Comparison of ENCODE assay signal across 8 mouse cellular contexts in the genomic region with DNA sequence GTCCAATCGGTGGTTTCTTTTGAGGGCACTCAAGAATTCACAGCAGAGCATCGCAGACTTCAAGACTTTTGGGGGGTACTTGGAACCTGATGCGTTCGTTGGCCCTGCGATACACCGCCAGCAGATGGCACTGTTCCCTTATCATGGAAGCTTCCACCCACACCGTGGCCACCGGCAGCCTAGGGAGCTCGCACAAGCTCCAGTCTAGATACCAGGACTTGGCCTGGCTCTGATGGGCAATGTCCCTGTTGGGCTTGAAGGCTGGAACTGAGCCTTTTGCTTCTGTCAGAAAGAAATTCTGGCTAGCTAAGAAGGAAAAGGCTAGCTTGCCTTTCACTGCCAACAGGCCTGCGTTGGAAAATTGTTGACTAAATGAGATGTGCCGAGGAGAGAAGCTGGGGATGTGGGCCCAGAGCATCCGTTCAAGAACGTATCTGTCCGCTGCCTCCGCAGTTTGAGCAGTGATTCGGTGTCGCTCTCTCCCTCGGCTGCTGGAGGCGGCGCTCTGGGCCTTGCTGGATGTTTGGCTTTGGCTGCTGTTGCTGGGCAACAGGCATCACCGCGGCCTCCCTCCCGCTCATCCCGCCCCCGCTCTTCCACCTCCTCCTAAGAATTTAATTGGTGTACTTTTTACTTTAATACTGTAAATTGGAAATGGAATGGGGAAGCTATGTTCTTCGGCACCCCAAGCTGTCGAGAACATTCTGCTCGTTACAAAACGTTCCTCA. TPM values are rescaled to one million over a fixed set of nuclear protein-coding genes. Genes with fewer than 3 reads are reported as not detected.
DNase-seq lines count a peak whose midpoint lies in the region; ATAC-seq lines count a peak whose summit lies in the region.

A gene (minus strand): TSS at position 512 of the 728 bp plus-strand sequence.

- peak within 1 kb of the TSS; percentile 58; the same call in 1 of the 2 replicates for H3K27ac ChIP-seq in hindbrain, embryonic 13.5 days

- peaks cover 84% of the 10 kb centered on the region for H3K27me3 ChIP-seq in hindbrain, embryonic 13.5 days

- H3K9me3 ChIP-seq in hindbrain, embryonic 13.5 days, result no peaks in the 10 kb centered on the region

- H3K36me3 ChIP-seq in hindbrain, embryonic 13.5 days, result no peaks in the 10 kb centered on the region

- DNase-seq in NIH3T3 (ENCODE audit: low read depth), result peak; percentile 96
- peak; percentile 97 to 98 for DNase-seq in cerebellum, postnatal 10 days
- DNase-seq in frontal cortex, postnatal 14 days (ENCODE audit: low spot score in 2 of 2), result peak; percentile 86 to 92
- DNase-seq in layer of hippocampus, postnatal 25 days (ENCODE audit: extremely low spot score in 1 of 2, low spot score in 1 of 2), result peak; percentile 82 to 98
- DNase-seq in lung, postnatal 14 days, result peak; percentile 95
- peak; percentile 67 for DNase-seq in retina, adult 2 months (ENCODE audit: low read depth, low spot score)
- peak; percentile 83 for DNase-seq in thymus, postnatal 25 days

- peaks cover 33% of the 10 kb centered on the region for H3K4me1 ChIP-seq in hindbrain, embryonic 13.5 days (replicated peaks)

- 3% methylated on average over 29 of the region's 29 CpGs for WGBS in hindbrain, embryonic 13.5 days

- peak within 1 kb of the TSS; percentile 52 for H3K4me2 ChIP-seq in hindbrain, embryonic 13.5 days

- peak within 1 kb of the TSS; percentile 24 for H3K4me3 ChIP-seq in hindbrain, embryonic 13.5 days

- peak; percentile 81; the same call in 1 of the 2 replicates for ATAC-seq in hindbrain, embryonic 13.5 days (ENCODE audit: low FRiP score)

- H3K9ac ChIP-seq in hindbrain, embryonic 13.5 days, result peak within 1 kb of the TSS; percentile 55

RNA-seq across cellular contexts. Expression of the gene that starts here (rescaled TPM):
- polyA plus RNA-seq in hindbrain, embryonic 13.5 days (2015; fragmentation: Nextera tagmentation; extraction: Ambion mirVana), result not detected in 2 replicates
- total RNA-seq in layer of hippocampus, postnatal 25 days (2021), result not detected

Comparison
In these comparisons a context has a peak if more than half of its experiments do, and no peak if none do; other contexts are left out.
1. Peak in every context shown above with its lines: DNase-seq, ATAC-seq, H3K4me3 ChIP-seq and H3K27ac ChIP-seq.
2. Peak in ATAC-seq, H3K4me3 ChIP-seq, H3K27ac ChIP-seq, H3K9ac ChIP-seq and H3K4me2 ChIP-seq in hindbrain, embryonic 13.5 days; RNA of the gene not detected or under 1 TPM.
3. Peak in DNase-seq in layer of hippocampus, postnatal 25 days; RNA of the gene not detected or under 1 TPM.